Mouse (Mus musculus) layer of hippocampus, adult 18-20 months (tissue): ENCODE data around the gene Capn1. TPM values are rescaled to one million over a fixed set of nuclear protein-coding genes. Genes with fewer than 3 reads are reported as not detected.

ENCODE experiments used
- DNase-seq, 2 experiments: peaks; one replicate each; pipeline ENCODE4 v3.0.0; 2022; ENCODE audit warnings: low spot score in 2 of 2
- microRNA-seq, 2 experiments: library from miRNA; unstranded; fragments of <30 nt; microRNA quantifications; one replicate each; pipeline ENCODE4 v1.2.0; 2021
- total RNA-seq, 2 experiments: library from RNA; stranded (reverse); gene quantifications; 2 replicates each; pipeline ENCODE4 v1.2.3; 2021

Gene Capn1
- total RNA-seq, 2 experiments from 2014 or later: 23.2 to 24.8 TPM

DNA sequence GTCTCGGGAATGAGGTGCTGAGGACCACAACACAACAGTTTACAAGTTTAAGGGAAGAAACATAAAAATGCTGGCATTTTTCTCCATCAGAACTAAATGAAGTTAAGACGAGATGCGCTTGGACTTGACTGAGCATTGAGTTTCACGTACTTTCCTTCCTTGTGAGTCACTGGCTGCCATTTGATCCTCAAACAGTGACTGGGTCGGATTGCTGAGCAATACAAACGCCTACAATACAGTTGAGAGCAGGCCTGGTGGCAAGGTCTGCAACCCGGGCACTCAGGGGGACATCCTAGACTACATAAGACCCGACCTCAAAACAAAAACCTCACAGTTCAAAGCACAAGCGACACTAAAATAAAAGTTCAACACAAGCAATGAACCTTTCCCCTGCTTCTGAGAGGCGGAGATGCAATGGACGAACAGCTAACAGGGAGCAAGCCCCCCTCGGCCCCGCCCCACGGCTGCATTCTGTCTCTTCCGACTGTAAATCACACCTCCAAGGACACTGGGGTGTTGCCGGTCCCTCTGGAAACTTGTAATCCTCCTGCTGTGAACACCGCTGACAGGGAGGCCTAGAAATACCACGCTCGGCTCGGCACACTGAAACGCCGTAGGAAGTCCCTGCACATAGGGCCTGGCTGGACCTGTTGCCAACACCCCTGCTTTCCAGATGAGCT, 61.5 kb downstream of the Capn1 start:
- DNase-seq: no peak

GRCm38 (mm10) chr19:5953201-5953770, 62.4 kb downstream of the Capn1 start:
- no peak for DNase-seq

- DNase-seq: no peak
Observed at GRCm38 (mm10) chr19:5952071-5952691, 63.5 kb downstream of the Capn1 start.

DNA sequence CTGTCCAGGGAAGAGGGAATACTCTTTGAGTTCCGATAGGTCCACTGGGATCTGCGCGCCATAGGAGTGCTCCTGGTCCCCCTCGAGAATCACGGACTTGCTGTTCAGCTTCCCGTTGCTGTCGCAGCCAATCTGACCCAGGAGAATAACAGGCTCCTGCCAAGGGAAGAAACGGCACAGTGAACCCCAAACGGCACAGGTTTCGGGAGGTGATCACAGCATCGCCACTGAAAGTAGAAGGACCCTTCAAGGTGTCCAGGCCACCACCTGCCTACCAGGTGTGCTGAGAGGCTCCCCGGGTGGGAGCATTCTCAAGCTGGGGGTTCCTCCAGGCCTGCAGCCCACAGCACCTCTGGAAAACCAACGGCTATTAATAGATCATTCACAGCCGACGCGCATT, 64.1 kb downstream of the Capn1 start:
- DNase-seq: no peak

GRCm38 (mm10) chr19:5950218-5950617, 65.5 kb downstream of the Capn1 start:
- DNase-seq: no peak

DNA sequence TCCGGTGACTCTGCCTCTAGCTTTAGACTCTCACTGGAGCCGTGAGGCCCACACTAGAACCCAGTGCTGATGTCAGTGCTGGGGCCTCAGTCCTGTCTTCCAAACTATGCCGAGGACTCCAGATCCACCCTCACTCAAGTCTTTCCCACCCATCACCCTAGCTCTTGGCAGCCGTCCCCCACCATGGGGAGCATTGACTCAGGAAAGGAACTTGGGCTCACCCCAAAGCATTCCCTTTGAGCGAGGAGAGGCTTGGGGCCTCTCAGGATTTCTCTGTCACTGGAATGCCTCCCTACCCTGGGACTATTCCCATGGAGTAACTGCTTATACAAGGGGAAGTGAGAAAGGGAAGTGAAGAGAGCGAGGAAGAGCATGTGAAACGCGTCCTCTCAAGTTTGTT, 69.8 kb downstream of the Capn1 start:
- no peak for DNase-seq

DNA sequence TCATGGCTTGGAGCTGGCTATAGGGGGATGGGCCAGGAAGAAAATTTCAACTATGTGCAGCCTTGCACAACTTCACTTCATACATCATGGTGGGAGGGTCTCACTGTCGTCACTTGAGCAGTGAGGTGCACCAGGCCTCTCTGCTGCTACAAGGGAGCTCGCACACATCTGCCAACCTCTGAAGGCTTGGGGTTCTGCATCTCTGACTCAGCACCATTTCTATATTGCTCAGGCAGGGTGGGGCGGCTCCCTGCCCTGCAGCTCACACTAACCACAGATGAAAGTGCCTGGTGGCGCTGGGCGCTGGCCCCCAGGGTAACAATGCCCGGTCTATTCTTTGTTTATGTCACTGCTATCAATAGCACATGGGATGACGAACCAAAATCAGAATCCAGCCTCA, 70.7 kb downstream of the Capn1 start:
- DNase-seq: peak; percentile 25 to 46

GRCm38 (mm10) chr19:5944145-5944544, 71.6 kb downstream of the Capn1 start:
- no peak for DNase-seq

GRCm38 (mm10) chr19:5943404-5943803, 72.3 kb downstream of the Capn1 start:
- DNase-seq: no peak

GRCm38 (mm10) chr19:5942581-5942980, 73.1 kb downstream of the Capn1 start:
- no peak for DNase-seq

DNA sequence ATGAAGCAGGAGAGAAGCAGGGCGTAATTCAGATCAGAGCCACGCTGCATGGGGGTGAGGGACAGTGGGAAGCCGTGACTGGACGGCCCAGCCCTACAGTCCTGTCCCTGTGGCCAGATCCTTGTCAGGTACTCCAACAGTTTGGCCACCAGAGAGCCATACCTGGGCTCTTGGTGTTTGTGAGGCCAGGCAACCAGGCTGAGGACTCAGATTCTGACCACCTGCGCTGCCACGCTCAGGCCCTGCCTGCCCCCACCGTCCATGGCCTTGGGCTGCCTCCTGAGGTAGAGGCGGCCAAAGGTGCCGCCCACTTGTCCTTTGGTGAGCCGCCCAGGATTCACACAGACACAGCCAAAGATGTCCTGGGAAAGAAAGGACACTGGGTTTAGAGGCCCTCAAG, 75.0 kb downstream of the Capn1 start:
- no peak for DNase-seq

GRCm38 (mm10) chr19:5940173-5940572, 75.5 kb downstream of the Capn1 start:
- DNase-seq: peak in 1 of 2 experiments; percentile 36

GRCm38 (mm10) chr19:5939715-5940114, 76.0 kb downstream of the Capn1 start:
- DNase-seq: no peak

Small RNA genes within 50 kb of the gene (microRNA-seq; reads per million reads assigned to microRNA genes)
- 2.0 to 3.5 reads per million in 2 experiments for gene Mir6988

Other genes starting within 250 kb of the Capn1 start
- 10 to 100 TPM; 77.3 to 80.3 TPM for gene Scyl1, start 244.5 kb downstream of the Capn1 start, total RNA-seq
- 10 to 100 TPM; 12.7 to 13.0 TPM for gene Frmd8, start 140.6 kb downstream of the Capn1 start, total RNA-seq
- gene Slc25a45, start 138.1 kb downstream of the Capn1 start, total RNA-seq: 1 to 10 TPM; 2.9 to 3.2 TPM
- 1 to 10 TPM; 2.5 TPM for gene Tigd3, start 121.7 kb downstream of the Capn1 start, total RNA-seq
- 100 to 1,000 TPM in 1 of 2 experiments, 10 to 100 TPM in 1; 90.8 to 100 TPM for gene Dpf2, start 102.9 kb downstream of the Capn1 start, total RNA-seq
- 1 to 10 TPM; 4.3 to 4.6 TPM for gene Cdc42ep2, start 91.1 kb downstream of the Capn1 start, total RNA-seq
- 1 to 10 TPM; 5.0 to 5.9 TPM for gene Pola2, start 51.7 kb downstream of the Capn1 start, total RNA-seq
- not detected for gene Slc22a20, start 29.8 kb downstream of the Capn1 start, total RNA-seq
- gene Syvn1, start 30.7 kb upstream of the Capn1 start, total RNA-seq: 10 to 100 TPM; 43.4 to 44.5 TPM
- 10 to 100 TPM; 48.0 to 52.0 TPM for gene Mrpl49, start 41.9 kb upstream of the Capn1 start, total RNA-seq
- gene Fau, start 41.9 kb upstream of the Capn1 start, total RNA-seq: 100 to 1,000 TPM; 769 to 789 TPM
- gene Znhit2, start 45.3 kb upstream of the Capn1 start, total RNA-seq: 10 to 100 TPM; 34.6 to 36.2 TPM
- gene Tm7sf2, start 52.5 kb upstream of the Capn1 start, total RNA-seq: 10 to 100 TPM; 22.4 to 24.4 TPM
- gene Vps51, start 61.3 kb upstream of the Capn1 start, total RNA-seq: 10 to 100 TPM; 93.7 to 94.4 TPM
- not detected for gene Tmem262, start 64.1 kb upstream of the Capn1 start, total RNA-seq
- gene Gm28374, start 66.4 kb upstream of the Capn1 start, total RNA-seq: 1 to 10 TPM in 1 of 2 experiments, under 1 TPM in 1; 0.91 to 1.3 TPM
- gene Zfpl1, start 69.1 kb upstream of the Capn1 start, total RNA-seq: 10 to 100 TPM; 36.6 to 42.0 TPM
- gene Cdca5, start 69.1 kb upstream of the Capn1 start, total RNA-seq: not detected
- not detected for gene AC131692.1, start 78.5 kb upstream of the Capn1 start, total RNA-seq
- under 1 TPM in 1 of 2 experiments, not detected in 1; 0.12 TPM for gene Naaladl1, start 89.9 kb upstream of the Capn1 start, total RNA-seq
- gene Sac3d1, start 102.8 kb upstream of the Capn1 start, total RNA-seq: 10 to 100 TPM; 15.5 to 15.6 TPM
- gene Snx15, start 112.4 kb upstream of the Capn1 start, total RNA-seq: 10 to 100 TPM; 37.6 to 45.1 TPM
- under 1 TPM; 0.59 to 0.89 TPM for gene Batf2, start 125.1 kb upstream of the Capn1 start, total RNA-seq
- gene Arl2, start 125.7 kb upstream of the Capn1 start, total RNA-seq: 10 to 100 TPM; 83.2 to 84.8 TPM
- gene Majin, start 168.5 kb upstream of the Capn1 start, total RNA-seq: not detected
- not detected for gene Gpha2, start 210.5 kb upstream of the Capn1 start, total RNA-seq
- 100 to 1,000 TPM; 133 TPM for gene Ppp2r5b, start 220.0 kb upstream of the Capn1 start, total RNA-seq
- gene Atg2a, start 225.8 kb upstream of the Capn1 start, total RNA-seq: 10 to 100 TPM; 34.0 to 34.2 TPM